Mouse (Mus musculus): ENCODE data around the gene Vmac. TPM values are rescaled to one million over a fixed set of nuclear protein-coding genes. Genes with fewer than 3 reads are reported as not detected.

The Vmac gene
- total and polyA plus RNA-seq, 3 experiments = 2.6 to 8.0 TPM; not detected in 1

- Histone ChIP-seq H3K4me1 (ENCODE audit: control insufficient read depth in 1 of 2, insufficient read depth in 2 of 2, low read length in 2 of 2) (peaks cover 0 to 3% of the 10 kb centered on the region in 2 experiments; a peak in 1 of 4 replicates), H3K9ac (ENCODE audit: control insufficient read depth, low read depth, low read length, poor library complexity, severe bottlenecking) (no peak overlapping the region), H3K27ac (ENCODE audit: control insufficient read depth, low read depth, low read length) (no peak overlapping the region), H3K4me3 (ENCODE audit: control insufficient read depth in 1 of 2, insufficient read depth in 1 of 2, low read depth in 2 of 2, low read length in 2 of 2) (no peak overlapping the region), H3K36me3 (ENCODE audit: control insufficient read depth in 1 of 2, insufficient read depth in 2 of 2, low read length in 2 of 2) (no peaks in the 10 kb centered on the region), H3K9me3 (replicated peaks; ENCODE audit: insufficient read depth, low read length) (no peaks in the 10 kb centered on the region), H3K79me2 (ENCODE audit: control insufficient read depth, insufficient read depth, low read length, poor library complexity) (no peaks in the 10 kb centered on the region), H3K27me3 (ENCODE audit: control insufficient read depth in 1 of 2, insufficient read depth in 2 of 2, low read length in 2 of 2) (no peaks in the 10 kb centered on the region)
- no peak for DNase-seq (ENCODE audit: low read depth, low spot score)
- TF ChIP-seq MEF2A (IDR thresholded peaks at IDR 0.05; ENCODE audit: extremely low read depth, insufficient replicate concordance, low read depth, low read length, poor library complexity, severe bottlenecking) (no peak), POLR2AphosphoS5 (IDR thresholded peaks at IDR 0.05; ENCODE audit: borderline replicate concordance, low read depth, low read length) (no peak)
These were observed 53.5 kb downstream of the Vmac start for GRCm38 (mm10) chr17:56664333-56664732.

Other genes starting within 250 kb of the Vmac start
- 37.2 and 51.6 TPM in 2 replicates for gene Ptprs, start 241.5 kb downstream of the Vmac start, total RNA-seq (2012; rRNA removed)
- 100 to 1,000 TPM in 1 of 2 experiments, 10 to 100 TPM in 1; 80.9 to 324 TPM for gene Ptprs, start 241.5 kb downstream of the Vmac start, polyA plus RNA-seq (2012; ENCODE audit: insufficient read depth in 1 of 2, insufficient read length in 2 of 2, low read depth in 1 of 2, low replicate concordance in 2 of 2, missing spikeins in 1 of 2)
- not detected in 2 replicates for gene Znrf4, start 205.6 kb downstream of the Vmac start, total RNA-seq (2012; rRNA removed)
- not detected for gene Znrf4, start 205.6 kb downstream of the Vmac start, polyA plus RNA-seq (2012; ENCODE audit: insufficient read depth in 1 of 2, insufficient read length in 2 of 2, low read depth in 1 of 2, low replicate concordance in 2 of 2, missing spikeins in 1 of 2)
- 0.62 and 0.65 TPM in 2 replicates for gene Gm20219, start 163.6 kb downstream of the Vmac start, total RNA-seq (2012; rRNA removed)
- 1 to 10 TPM in 1 of 2 experiments, not detected in 1; 3.1 TPM for gene Gm20219, start 163.6 kb downstream of the Vmac start, polyA plus RNA-seq (2012; ENCODE audit: insufficient read depth in 1 of 2, insufficient read length in 2 of 2, low read depth in 1 of 2, low replicate concordance in 2 of 2, missing spikeins in 1 of 2)
- 61.6 and 66.5 TPM in 2 replicates for gene Safb2, start 133.4 kb downstream of the Vmac start, total RNA-seq (2012; rRNA removed)
- gene Safb2, start 133.4 kb downstream of the Vmac start, polyA plus RNA-seq (2012; ENCODE audit: insufficient read depth in 1 of 2, insufficient read length in 2 of 2, low read depth in 1 of 2, low replicate concordance in 2 of 2, missing spikeins in 1 of 2) = 100 to 1,000 TPM; 217 to 741 TPM
- 87.3 and 103 TPM in 2 replicates for gene Safb, start 133.2 kb downstream of the Vmac start, total RNA-seq (2012; rRNA removed)
- 100 to 1,000 TPM in 1 of 2 experiments, not detected in 1; 203 TPM for gene Safb, start 133.2 kb downstream of the Vmac start, polyA plus RNA-seq (2012; ENCODE audit: insufficient read depth in 1 of 2, insufficient read length in 2 of 2, low read depth in 1 of 2, low replicate concordance in 2 of 2, missing spikeins in 1 of 2)
- gene 2410015M20Rik, start 108.3 kb downstream of the Vmac start, total RNA-seq (2012; rRNA removed) = 281 and 334 TPM in 2 replicates
- gene 2410015M20Rik, start 108.3 kb downstream of the Vmac start, polyA plus RNA-seq (2012; ENCODE audit: insufficient read depth in 1 of 2, insufficient read length in 2 of 2, low read depth in 1 of 2, low replicate concordance in 2 of 2, missing spikeins in 1 of 2) = 100 to 1,000 TPM in 1 of 2 experiments, not detected in 1; 274 TPM
- gene Rpl36, start 104.6 kb downstream of the Vmac start, total RNA-seq (2012; rRNA removed) = 3,804 and 3,914 TPM in 2 replicates
- 1,000 to 10,000 TPM in 1 of 2 experiments, not detected in 1; 2,385 TPM for gene Rpl36, start 104.6 kb downstream of the Vmac start, polyA plus RNA-seq (2012; ENCODE audit: insufficient read depth in 1 of 2, insufficient read length in 2 of 2, low read depth in 1 of 2, low replicate concordance in 2 of 2, missing spikeins in 1 of 2)
- gene Lonp1, start 91.1 kb downstream of the Vmac start, total RNA-seq (2012; rRNA removed) = 162 and 203 TPM in 2 replicates
- gene Lonp1, start 91.1 kb downstream of the Vmac start, polyA plus RNA-seq (2012; ENCODE audit: insufficient read depth in 1 of 2, insufficient read length in 2 of 2, low read depth in 1 of 2, low replicate concordance in 2 of 2, missing spikeins in 1 of 2) = 100 to 1,000 TPM; 197 to 296 TPM
- gene Catsperd, start 89.9 kb downstream of the Vmac start, total RNA-seq (2012; rRNA removed) = 0.33 and 0.46 TPM in 2 replicates
- gene Catsperd, start 89.9 kb downstream of the Vmac start, polyA plus RNA-seq (2012; ENCODE audit: insufficient read depth in 1 of 2, insufficient read length in 2 of 2, low read depth in 1 of 2, low replicate concordance in 2 of 2, missing spikeins in 1 of 2) = 1 to 10 TPM in 1 of 2 experiments, not detected in 1; 1.1 TPM
- 123 and 137 TPM in 2 replicates for gene Ranbp3, start 44.7 kb downstream of the Vmac start, total RNA-seq (2012; rRNA removed)
- 100 to 1,000 TPM in 1 of 2 experiments, not detected in 1; 150 TPM for gene Ranbp3, start 44.7 kb downstream of the Vmac start, polyA plus RNA-seq (2012; ENCODE audit: insufficient read depth in 1 of 2, insufficient read length in 2 of 2, low read depth in 1 of 2, low replicate concordance in 2 of 2, missing spikeins in 1 of 2)
- 226 and 249 TPM in 2 replicates for gene Ndufa11, start 255 bp downstream of the Vmac start, total RNA-seq (2012; rRNA removed)
- 100 to 1,000 TPM in 1 of 2 experiments, not detected in 1; 351 TPM for gene Ndufa11, start 255 bp downstream of the Vmac start, polyA plus RNA-seq (2012; ENCODE audit: insufficient read depth in 1 of 2, insufficient read length in 2 of 2, low read depth in 1 of 2, low replicate concordance in 2 of 2, missing spikeins in 1 of 2)
- gene Nrtn, start 39.5 kb upstream of the Vmac start, total RNA-seq (2012; rRNA removed) = 5.6 and 10.9 TPM in 2 replicates
- 10 to 100 TPM in 1 of 2 experiments, not detected in 1; 11.8 TPM for gene Nrtn, start 39.5 kb upstream of the Vmac start, polyA plus RNA-seq (2012; ENCODE audit: insufficient read depth in 1 of 2, insufficient read length in 2 of 2, low read depth in 1 of 2, low replicate concordance in 2 of 2, missing spikeins in 1 of 2)
- gene Dus3l, start 46.7 kb upstream of the Vmac start, total RNA-seq (2012; rRNA removed) = 34.1 and 38.9 TPM in 2 replicates
- gene Dus3l, start 46.7 kb upstream of the Vmac start, polyA plus RNA-seq (2012; ENCODE audit: insufficient read depth in 1 of 2, insufficient read length in 2 of 2, low read depth in 1 of 2, low replicate concordance in 2 of 2, missing spikeins in 1 of 2) = 10 to 100 TPM in 1 of 2 experiments, not detected in 1; 70.5 TPM
- 1.0 and 1.3 TPM in 2 replicates for gene Prr22, start 52.2 kb upstream of the Vmac start, total RNA-seq (2012; rRNA removed)
- gene Prr22, start 52.2 kb upstream of the Vmac start, polyA plus RNA-seq (2012; ENCODE audit: insufficient read depth in 1 of 2, insufficient read length in 2 of 2, low read depth in 1 of 2, low replicate concordance in 2 of 2, missing spikeins in 1 of 2) = 1 to 10 TPM in 1 of 2 experiments, not detected in 1; 5.5 TPM
- 7.5 and 8.7 TPM in 2 replicates for gene Rfx2, start 113.0 kb upstream of the Vmac start, total RNA-seq (2012; rRNA removed)
- gene Rfx2, start 113.0 kb upstream of the Vmac start, polyA plus RNA-seq (2012; ENCODE audit: insufficient read depth in 1 of 2, insufficient read length in 2 of 2, low read depth in 1 of 2, low replicate concordance in 2 of 2, missing spikeins in 1 of 2) = 10 to 100 TPM in 1 of 2 experiments, not detected in 1; 29.2 TPM
- not detected in 2 replicates for gene Acsbg2, start 156.4 kb upstream of the Vmac start, total RNA-seq (2012; rRNA removed)
- gene Acsbg2, start 156.4 kb upstream of the Vmac start, polyA plus RNA-seq (2012; ENCODE audit: insufficient read depth in 1 of 2, insufficient read length in 2 of 2, low read depth in 1 of 2, low replicate concordance in 2 of 2, missing spikeins in 1 of 2) = not detected
- 0.26 and 0.27 TPM in 2 replicates for gene 1700061G19Rik, start 157.5 kb upstream of the Vmac start, total RNA-seq (2012; rRNA removed)
- under 1 TPM in 1 of 2 experiments, not detected in 1; 0.68 TPM for gene 1700061G19Rik, start 157.5 kb upstream of the Vmac start, polyA plus RNA-seq (2012; ENCODE audit: insufficient read depth in 1 of 2, insufficient read length in 2 of 2, low read depth in 1 of 2, low replicate concordance in 2 of 2, missing spikeins in 1 of 2)
- gene Mllt1, start 217.4 kb upstream of the Vmac start, total RNA-seq (2012; rRNA removed) = 21.7 and 25.0 TPM in 2 replicates
- gene Mllt1, start 217.4 kb upstream of the Vmac start, polyA plus RNA-seq (2012; ENCODE audit: insufficient read depth in 1 of 2, insufficient read length in 2 of 2, low read depth in 1 of 2, low replicate concordance in 2 of 2, missing spikeins in 1 of 2) = 10 to 100 TPM in 1 of 2 experiments, not detected in 1; 63.0 TPM